Mouse (Mus musculus) testis, adult 2 months (tissue): Measurements from ENCODE around the gene Tmem147. TPM values are rescaled to one million over a fixed set of nuclear protein-coding genes. Genes with fewer than 3 reads are reported as not detected.
"Not testable (repeated sequence)": the region's sequence is repeated elsewhere in the genome, so short reads cannot be mapped to it uniquely, and the experiment has no call there.

ENCODE experiments used
- H3K27ac ChIP-seq: fragments of 200-500 bp; 2 replicates; pipeline ENCODE4 v1.5.1; 2012; ENCODE audit warnings: low read depth, low read length; ENCODE audit not compliant: control insufficient read depth, insufficient read depth
- H3K27me3 ChIP-seq: fragments of 200-500 bp; 2 replicates; pipeline ENCODE4 v1.6.1; 2012; ENCODE audit warnings: mild to moderate bottlenecking, low read length, moderate library complexity; ENCODE audit not compliant: control insufficient read depth, insufficient read depth
- H3K36me3 ChIP-seq: fragments of 200-500 bp; 2 replicates; pipeline ENCODE4 v1.6.1; 2012; ENCODE audit warnings: mild to moderate bottlenecking, low read length; ENCODE audit not compliant: control insufficient read depth, insufficient read depth
- H3K4me1 ChIP-seq: fragments of 200-500 bp; 2 replicates; pipeline ENCODE4 v1.6.1; 2012; ENCODE audit warnings: low read length; ENCODE audit not compliant: control insufficient read depth, insufficient read depth
- H3K4me3 ChIP-seq: fragments of 200-500 bp; 2 replicates; pipeline ENCODE4 v1.5.1; 2012; ENCODE audit warnings: low read depth, mild to moderate bottlenecking, low read length, moderate library complexity, mixed read lengths; ENCODE audit not compliant: control insufficient read depth
- CTCF ChIP-seq: fragments of 200-500 bp; IDR thresholded peaks from 2 replicates; pipeline ENCODE4 v1.5.1; 2012; ENCODE audit warnings: low read depth, mild to moderate bottlenecking, inconsistent platforms, low read length, moderate library complexity; ENCODE audit not compliant: control insufficient read depth, insufficient read depth, insufficient replicate concordance
- POLR2A ChIP-seq: fragments of 200-500 bp; IDR thresholded peaks from 2 replicates; pipeline ENCODE4 v1.6.1; 2012; ENCODE audit warnings: low read depth, mild to moderate bottlenecking, inconsistent platforms, low read length, moderate library complexity; ENCODE audit not compliant: control insufficient read depth
- polyA plus RNA-seq: library from polyadenylated mRNA; depleted of rRNA; stranded (reverse); fragments of >200 nt; gene quantifications from 2 replicates; pipeline ENCODE4 v1.2.3, GENCODE M21; 2012

The Tmem147 gene
- polyA plus RNA-seq, 1 experiment, result 171 TPM

GRCm38 (mm10) chr7:30747525-30748204, 18.3 kb upstream of the Tmem147 start:
- Histone ChIP-seq H3K27ac (no peak overlapping the region), H3K36me3 (no peaks in the 10 kb centered on the region), H3K4me1 (peaks cover 8% of the 10 kb centered on the region), H3K27me3 (no peaks in the 10 kb centered on the region), H3K4me3 (no peak overlapping the region)
- TF ChIP-seq POLR2A, result no peak
- TF ChIP-seq CTCF, result no peak; the same call in 1 of the 2 replicates

DNA sequence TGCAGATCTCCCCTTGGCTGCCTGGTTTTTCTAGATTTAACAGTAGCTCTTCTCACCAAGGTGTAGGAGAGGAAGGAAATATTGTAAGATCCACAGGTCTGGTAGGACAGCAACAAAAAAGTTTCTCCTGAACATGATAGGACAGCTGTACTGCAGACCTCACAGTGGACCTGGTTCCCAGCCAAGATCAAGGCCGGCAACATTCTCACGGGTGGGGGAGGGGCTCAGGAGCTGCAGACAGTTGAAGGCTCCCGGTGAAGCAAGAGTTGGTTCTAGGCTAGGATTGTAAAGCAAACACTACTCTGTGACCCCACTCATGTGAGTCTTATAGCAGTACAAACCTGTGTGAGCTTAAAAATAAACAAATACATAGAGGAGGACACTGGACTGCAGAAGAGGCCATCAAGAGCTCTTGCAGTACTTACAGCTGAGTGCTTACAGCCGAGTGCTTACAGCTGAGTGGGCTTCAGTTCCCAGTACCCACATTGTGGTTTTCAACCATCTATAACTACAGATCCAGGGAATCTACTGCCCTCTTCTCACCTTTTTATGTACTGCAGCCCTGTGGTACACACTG, 14.8 kb upstream of the Tmem147 start:
- Histone ChIP-seq H3K27me3 (no peaks in the 10 kb centered on the region), H3K4me3 (peak overlapping the region; percentile 88), H3K4me1 (peaks cover 8% of the 10 kb centered on the region), H3K27ac (peak overlapping the region; percentile 94), H3K36me3 (no peaks in the 10 kb centered on the region)
- no peak for TF ChIP-seq CTCF
- no peak for TF ChIP-seq POLR2A

- H3K27ac ChIP-seq, result peak within 1 kb of the TSS; percentile 94
- TF ChIP-seq POLR2A, result peak; percentile 63; the same call in 1 of the 2 replicates
- H3K27me3 ChIP-seq, H3K4me1 ChIP-seq, H3K36me3 ChIP-seq: not testable (repeated sequence)
- peak within 1 kb of the TSS; percentile 93 for H3K4me3 ChIP-seq
These were observed 14.3 kb upstream of the Tmem147 start, which contains the start of gene Gapdhs for GRCm38 (mm10) chr7:30743617-30744016. Gene Gapdhs, minus strand, starts transcription at chr7:30743681.

DNA sequence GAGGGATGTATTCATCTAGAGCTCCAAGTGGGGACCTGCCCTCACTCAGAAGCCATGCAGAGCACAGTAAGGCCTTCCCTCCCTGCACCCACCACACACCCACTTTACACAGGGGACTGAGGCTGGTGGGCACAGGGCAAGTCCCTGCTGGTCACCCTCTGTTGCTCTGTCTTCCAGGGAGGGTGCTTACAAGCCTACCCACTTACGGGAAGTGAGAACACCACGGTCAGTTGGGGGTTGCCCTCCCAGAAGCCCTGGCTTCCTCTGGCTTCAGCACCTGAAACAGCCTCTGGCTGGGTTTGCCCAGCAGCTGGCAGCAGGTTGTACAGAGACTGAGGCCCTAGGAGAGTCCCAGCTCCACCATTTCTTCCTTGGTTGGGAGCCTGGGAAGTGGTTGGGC, 13.2 kb upstream of the Tmem147 start:
- peak; percentile 17; the same call in 1 of the 2 replicates for TF ChIP-seq POLR2A
- H3K36me3 ChIP-seq, H3K4me1 ChIP-seq, H3K27me3 ChIP-seq: not testable (repeated sequence)
- Histone ChIP-seq H3K27ac (peak overlapping the region; percentile 51), H3K4me3 (peak overlapping the region; percentile 93)

- no peak overlapping the region; the same call in 1 of the 2 replicates for H3K4me3 ChIP-seq
- H3K27me3 ChIP-seq, result no peaks in the 10 kb centered on the region
- H3K36me3 ChIP-seq, result no peaks in the 10 kb centered on the region
- H3K27ac ChIP-seq, result no peak overlapping the region
- TF ChIP-seq POLR2A (no peak), CTCF (no peak)
- H3K4me1 ChIP-seq, result no peaks in the 10 kb centered on the region
These were observed 6.9 kb upstream of the Tmem147 start for GRCm38 (mm10) chr7:30736211-30736610.

DNA sequence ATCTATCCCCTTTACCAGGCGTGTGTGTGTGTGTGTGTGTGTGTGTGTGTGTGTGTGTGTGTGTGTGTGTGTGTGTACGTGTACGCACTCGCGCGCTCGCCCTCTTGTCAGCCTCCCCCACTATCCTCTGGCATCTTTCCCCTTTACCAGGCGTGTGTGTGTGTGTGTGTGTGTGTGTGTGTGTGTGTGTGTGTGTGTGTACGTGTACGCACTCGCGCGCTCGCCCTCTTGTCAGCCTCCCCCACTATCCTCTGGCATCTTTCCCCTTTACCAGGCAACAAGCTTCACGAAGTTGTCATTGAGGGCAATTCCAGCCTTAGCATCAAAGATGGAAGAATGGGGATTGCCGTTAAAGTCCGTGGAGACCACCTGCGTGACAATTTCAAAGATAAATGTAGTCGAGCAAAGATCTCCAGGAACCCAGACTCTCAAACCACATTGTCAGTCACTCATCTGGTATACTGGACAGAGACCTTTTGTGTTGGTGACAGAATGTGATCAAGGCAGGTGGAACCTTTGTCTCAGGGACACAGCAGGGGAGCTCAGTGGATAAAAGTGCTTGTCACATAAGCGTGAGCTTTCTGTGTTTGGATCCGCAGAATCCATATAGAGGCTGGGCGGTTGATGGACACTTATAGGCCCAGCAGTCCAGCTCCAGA, 853 bp upstream of the Tmem147 start:
- Histone ChIP-seq H3K27ac (peak overlapping the region; percentile 80; the same call in 1 of the 2 replicates), H3K4me3 (peak overlapping the region; percentile 94)
- not testable (repeated sequence) for H3K27me3 ChIP-seq, H3K36me3 ChIP-seq, H3K4me1 ChIP-seq

- Histone ChIP-seq H3K36me3 (no peaks in the 10 kb centered on the region), H3K27ac (peak overlapping the region; percentile 72), H3K27me3 (no peaks in the 10 kb centered on the region), H3K4me1 (peaks cover 3% of the 10 kb centered on the region), H3K4me3 (peak overlapping the region; percentile 94)
- TF ChIP-seq POLR2A, result no peak
- TF ChIP-seq CTCF, result no peak
These were observed 473 bp downstream of the Tmem147 start for GRCm38 (mm10) chr7:30728739-30729395.
